16 mouse cellular contexts compared by ENCODE assay signal in the genomic region with DNA sequence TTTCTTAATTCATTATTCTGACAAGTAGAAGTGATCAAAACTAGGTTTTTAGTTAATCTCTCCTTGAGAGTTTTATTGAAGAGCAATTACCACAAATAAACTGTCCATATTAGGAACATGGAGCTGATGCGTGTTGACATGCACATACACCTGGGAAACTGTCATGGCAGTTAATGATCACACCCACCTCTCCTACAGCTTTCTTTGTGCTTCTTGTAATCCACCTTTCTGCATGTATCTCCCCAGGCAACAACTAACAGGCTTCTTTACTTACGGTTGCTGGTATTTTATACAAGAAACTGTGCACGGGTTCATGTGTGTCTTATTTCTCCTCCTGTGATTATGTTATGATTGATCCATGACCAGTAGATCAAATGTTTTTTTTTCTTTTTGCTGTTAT.
"Had no signal": no experiment of that assay in that cellular context is flagged by ENCODE, and none has a peak within 500 bp of the region (broad histone marks: within the 10 kb centered on the region; RNA-seq: fewer than 3 reads in every experiment).

No protein-coding gene starts in this region.

- H3K9ac ChIP-seq: neural tube, embryonic 13.5 days; neural tube, embryonic 15.5 days; stomach, embryonic 15.5 days had no signal

- DNase-seq: retina, postnatal 1 day; right cerebral cortex, adult 18-20 months; right cerebral cortex, postnatal 14 days; right cerebral cortex, postnatal 25 days; right cerebral cortex, postnatal 4 days; spleen, adult 18-20 months; thymus, adult 18-20 months; thymus, adult 2 months; thymus, postnatal 14 days; thymus, postnatal 25 days; thymus, postnatal 36 days; thymus, postnatal 4 days had no signal

- H3K4me1 ChIP-seq: neural tube, embryonic 13.5 days; neural tube, embryonic 15.5 days; stomach, embryonic 15.5 days had no signal

- H3K4me3 ChIP-seq: neural tube, embryonic 13.5 days; neural tube, embryonic 15.5 days; stomach, embryonic 15.5 days had no signal

- H3K9me3 ChIP-seq: neural tube, embryonic 13.5 days; neural tube, embryonic 15.5 days; stomach, embryonic 15.5 days had no signal

- H3K27me3 ChIP-seq: neural tube, embryonic 13.5 days; neural tube, embryonic 15.5 days; stomach, embryonic 15.5 days had no signal

- H3K27ac ChIP-seq: neural tube, embryonic 13.5 days; neural tube, embryonic 15.5 days; stomach, embryonic 15.5 days; stomach, postnatal 0 days had no signal

- H3K4me2 ChIP-seq: neural tube, embryonic 13.5 days; neural tube, embryonic 15.5 days; stomach, embryonic 15.5 days had no signal

- H3K36me3 ChIP-seq: neural tube, embryonic 13.5 days; neural tube, embryonic 15.5 days; stomach, embryonic 15.5 days had no signal
